Mouse (Mus musculus) heart, embryonic 15.5 days (tissue): ENCODE results near the gene Olfr46. TPM values are rescaled to one million over a fixed set of nuclear protein-coding genes. Genes with fewer than 3 reads are reported as not detected.
"Not testable (repeated sequence)": the region's sequence is repeated elsewhere in the genome, so short reads cannot be mapped to it uniquely, and the experiment has no call there.

Experiments used
- ATAC-seq: fragments of 200-750 bp; cut with Nextera tagmentation; replicated peaks from 2 replicates; pipeline ENCODE4 v1.8.0; 2017; ENCODE audit warnings: low read depth, moderate TSS enrichment; ENCODE audit not compliant: insufficient number of reproducible peaks, insufficient read depth, low FRiP score
- H3K27ac ChIP-seq: fragments of 300-500 bp; sonication (generic); 2 replicates; pipeline ENCODE4 v1.5.1; 2015; ENCODE audit warnings: mild to moderate bottlenecking, inconsistent platforms
- H3K27me3 ChIP-seq: fragments of 300-500 bp; sonication (generic); 2 replicates; pipeline ENCODE4 v1.6.1; 2015; ENCODE audit warnings: inconsistent platforms
- H3K36me3 ChIP-seq: fragments of 300-500 bp; sonication (generic); 2 replicates; pipeline ENCODE4 v1.6.1; 2015; ENCODE audit warnings: mild to moderate bottlenecking, inconsistent platforms
- H3K4me1 ChIP-seq: fragments of 300-500 bp; sonication (generic); replicated peaks from 2 replicates; pipeline ENCODE4 v1.6.1; 2015; ENCODE audit warnings: inconsistent platforms
- H3K4me2 ChIP-seq: fragments of 300-500 bp; sonication (generic); 2 replicates; pipeline ENCODE4 v1.6.1; 2015; ENCODE audit warnings: inconsistent platforms, mild to moderate bottlenecking, moderate library complexity
- H3K4me3 ChIP-seq: fragments of 300-500 bp; sonication (generic); 2 replicates; pipeline ENCODE4 v1.5.1; 2015; ENCODE audit warnings: mild to moderate bottlenecking, inconsistent platforms
- H3K9ac ChIP-seq: fragments of 300-500 bp; sonication (generic); 2 replicates; pipeline ENCODE4 v1.6.1; 2015; ENCODE audit warnings: mild to moderate bottlenecking, inconsistent platforms
- H3K9me3 ChIP-seq: fragments of 300-500 bp; sonication (generic); replicated peaks from 2 replicates; pipeline ENCODE4 v1.6.1; 2016; ENCODE audit warnings: inconsistent platforms
- WGBS: fragments of 180-500 bp; shearing (Covaris S2); methylation state at CpG from one replicate; pipeline ENCODE4 v1.1.7; 2015; ENCODE audit warnings: mixed read lengths; 5-methylcytosine and 5-hydroxymethylcytosine counted together
- polyA plus RNA-seq: library from polyadenylated mRNA; unstranded; fragments of >200 nt; fragmentation: Nextera tagmentation; extraction: Ambion mirVana; gene quantifications from 2 replicates; pipeline ENCODE4 v1.2.1, GENCODE M21; 2015

The Olfr46 gene
- not detected in 2 replicates for polyA plus RNA-seq

- not testable (repeated sequence) for H3K9me3 ChIP-seq, ATAC-seq, H3K4me3 ChIP-seq, H3K36me3 ChIP-seq, H3K9ac ChIP-seq, H3K27me3 ChIP-seq, H3K27ac ChIP-seq, H3K4me2 ChIP-seq, H3K4me1 ChIP-seq
- 63% methylated on average over 2 of the region's 2 CpGs for WGBS
Measured at GRCm38 (mm10) chr7:140600969-140601368, at the start of gene Olfr46. Gene Olfr46 (plus strand): TSS chr7:140601269.

GRCm38 (mm10) chr7:140567586-140567985 is 33.5 kb upstream of the Olfr46 start, which contains the start of gene Olfr538:
Gene Olfr538 (plus strand): TSS chr7:140567886.
- Histone ChIP-seq H3K9me3 (no peaks in the 10 kb centered on the region), H3K27ac (no peak within 1 kb of the TSS), H3K9ac (no peak within 1 kb of the TSS), H3K27me3 (no peaks in the 10 kb centered on the region), H3K4me3 (no peak within 1 kb of the TSS), H3K4me1 (no peaks in the 10 kb centered on the region), H3K4me2 (no peak within 1 kb of the TSS), H3K36me3 (no peaks in the 10 kb centered on the region)
- no peak for ATAC-seq
- WGBS, result 56% methylated on average over 3 of the region's 3 CpGs

DNA sequence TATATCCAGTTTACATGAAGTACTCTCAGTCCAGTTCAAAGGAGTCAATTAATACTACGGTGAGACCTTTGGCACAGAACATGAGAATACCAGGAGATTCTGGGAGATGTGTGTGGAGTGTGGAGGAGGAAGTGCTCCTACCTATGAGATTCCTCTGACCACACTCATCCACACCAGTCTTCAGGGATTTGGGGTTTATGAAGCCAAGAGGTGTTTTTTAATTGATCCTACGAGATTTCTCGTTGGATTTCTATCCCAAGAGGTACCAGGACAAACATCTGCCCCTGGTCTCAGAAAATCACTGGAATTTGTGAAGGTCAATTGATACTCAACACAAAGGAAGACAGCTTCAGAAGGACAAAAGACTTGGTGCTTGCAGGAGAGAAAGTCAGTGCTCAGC is 27.6 kb downstream of the Olfr46 start, which contains the start of gene Olfr61:
TSS of gene Olfr61 (plus strand) at position 301 of the 400 bp plus-strand sequence.
- not testable (repeated sequence) for ATAC-seq, H3K36me3 ChIP-seq
- 65% methylated on average over 3 of the region's 3 CpGs for WGBS

DNA sequence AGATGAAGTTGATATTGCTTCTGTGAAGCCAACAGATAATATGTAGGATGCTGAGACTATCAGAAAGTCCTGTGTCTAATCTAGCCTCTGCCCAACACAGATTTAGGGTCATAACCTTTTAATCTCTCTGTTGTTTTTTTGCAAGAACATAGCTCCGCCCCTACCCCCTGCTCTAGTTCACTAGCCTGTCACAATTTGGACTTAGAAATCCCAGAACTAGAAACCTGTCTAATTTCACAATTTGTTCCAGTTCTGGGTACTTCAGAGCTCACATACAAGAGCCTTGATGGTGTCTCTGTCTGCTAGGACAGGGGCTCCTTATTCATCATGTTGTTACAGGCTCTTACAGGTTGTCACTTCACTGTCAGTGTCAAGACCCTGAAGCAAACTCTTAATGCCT is 29.5 kb downstream of the Olfr46 start:
- no peak for ATAC-seq
- Histone ChIP-seq H3K27ac (no peak overlapping the region), H3K4me1 (no peaks in the 10 kb centered on the region), H3K4me2 (no peak overlapping the region), H3K9ac (no peak overlapping the region), H3K27me3 (no peaks in the 10 kb centered on the region), H3K4me3 (no peak overlapping the region), H3K36me3 (no peaks in the 10 kb centered on the region), H3K9me3 (no peaks in the 10 kb centered on the region)
- WGBS, result 47% methylated on average over 1 of the region's 1 CpGs

More for the DNA sequence above, 27.6 kb downstream of the Olfr46 start, which contains the start of gene Olfr61:
- not testable (repeated sequence) for H3K9ac ChIP-seq, H3K9me3 ChIP-seq, H3K4me3 ChIP-seq, H3K4me2 ChIP-seq, H3K4me1 ChIP-seq, H3K27me3 ChIP-seq, H3K27ac ChIP-seq

GRCm38 (mm10) chr7:140646152-140646551 is 45.1 kb downstream of the Olfr46 start, which contains the start of gene Olfr53:
Gene Olfr53 (plus strand): TSS chr7:140646452.
- Histone ChIP-seq H3K4me1 (no peaks in the 10 kb centered on the region), H3K27me3 (no peaks in the 10 kb centered on the region), H3K9ac (no peak within 1 kb of the TSS), H3K4me2 (no peak within 1 kb of the TSS), H3K36me3 (no peaks in the 10 kb centered on the region), H3K9me3 (no peaks in the 10 kb centered on the region), H3K27ac (no peak within 1 kb of the TSS), H3K4me3 (no peak within 1 kb of the TSS)
- ATAC-seq, result no peak
- 73% methylated on average over 1 of the region's 1 CpGs for WGBS

DNA sequence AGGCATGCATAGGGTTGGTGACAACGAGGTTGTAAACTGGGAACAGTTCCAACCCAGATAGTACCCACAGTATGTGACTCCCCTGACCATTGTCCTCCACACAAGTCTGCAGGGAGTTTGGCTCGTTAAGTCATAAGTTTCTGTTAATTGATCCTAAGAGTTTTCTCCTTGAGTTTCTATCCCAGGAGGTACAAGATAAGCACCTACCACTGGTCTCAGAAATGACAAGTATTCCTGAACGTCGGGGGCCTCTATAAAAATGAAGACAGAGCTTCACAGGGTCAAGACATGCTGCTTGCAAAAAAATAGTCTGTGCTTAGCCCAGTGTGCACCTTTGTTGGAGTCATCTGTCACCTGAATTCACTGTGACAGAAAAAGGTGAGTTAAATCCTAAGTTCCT is 58.6 kb downstream of the Olfr46 start, which contains the start of gene Olfr539:
TSS of gene Olfr539 (plus strand) at position 301 of the 400 bp plus-strand sequence.
- Histone ChIP-seq H3K4me2 (no peak within 1 kb of the TSS), H3K27ac (no peak within 1 kb of the TSS), H3K9me3 (no peaks in the 10 kb centered on the region), H3K9ac (no peak within 1 kb of the TSS), H3K4me3 (no peak within 1 kb of the TSS), H3K4me1 (no peaks in the 10 kb centered on the region), H3K27me3 (no peaks in the 10 kb centered on the region), H3K36me3 (no peaks in the 10 kb centered on the region)
- 58% methylated on average over 4 of the region's 4 CpGs for WGBS
- no peak for ATAC-seq

Other genes with a start within 250 kb of the Olfr46 start
- not detected in 2 replicates for gene Olfr60, start 239.6 kb upstream of the Olfr46 start, polyA plus RNA-seq
- not detected in 2 replicates for gene Olfr530, start 224.9 kb upstream of the Olfr46 start, polyA plus RNA-seq
- gene Olfr531, start 198.4 kb upstream of the Olfr46 start, polyA plus RNA-seq, result not detected in 2 replicates
- not detected in 2 replicates for gene Olfr532, start 179.6 kb upstream of the Olfr46 start, polyA plus RNA-seq
- gene Olfr533, start 137.9 kb upstream of the Olfr46 start, polyA plus RNA-seq, result not detected in 2 replicates
- gene Olfr535, start 117.1 kb upstream of the Olfr46 start, polyA plus RNA-seq, result not detected in 2 replicates
- not detected in 2 replicates for gene Olfr536, start 93.9 kb upstream of the Olfr46 start, polyA plus RNA-seq
- gene Olfr538, start 33.4 kb upstream of the Olfr46 start, polyA plus RNA-seq, result not detected in 2 replicates
- not detected in 2 replicates for gene Olfr61, start 27.7 kb downstream of the Olfr46 start, polyA plus RNA-seq
- not detected in 2 replicates for gene Olfr53, start 45.2 kb downstream of the Olfr46 start, polyA plus RNA-seq
- gene Olfr539, start 58.7 kb downstream of the Olfr46 start, polyA plus RNA-seq, result not detected in 2 replicates
- gene Olfr45, start 80.7 kb downstream of the Olfr46 start, polyA plus RNA-seq, result not detected in 2 replicates
- not detected in 2 replicates for gene Olfr541, start 96.0 kb downstream of the Olfr46 start, polyA plus RNA-seq
- gene Cyp2e1, start 162.5 kb downstream of the Olfr46 start, polyA plus RNA-seq, result not detected in 2 replicates
- 0.13 and 0.21 TPM in 2 replicates for gene Syce1, start 186.6 kb downstream of the Olfr46 start, polyA plus RNA-seq
- 0.78 and 0.95 TPM in 2 replicates for gene Zfp941, start 220.9 kb downstream of the Olfr46 start, polyA plus RNA-seq
- gene Urah, start 233.7 kb downstream of the Olfr46 start, polyA plus RNA-seq, result 0.68 and 1.4 TPM in 2 replicates
- gene Scgb1c1, start 244.3 kb downstream of the Olfr46 start, polyA plus RNA-seq, result 0.36 TPM in 1 of 2 replicates, not detected in the other
- not detected in 2 replicates for gene Odf3, start 246.5 kb downstream of the Olfr46 start, polyA plus RNA-seq